Mouse (Mus musculus) bone marrow, adult 2 months (tissue): ENCODE results near the gene Eif2s1. TPM values are rescaled to one million over a fixed set of nuclear protein-coding genes. Genes with fewer than 3 reads are reported as not detected.

ENCODE experiments used
- H3K27ac ChIP-seq: fragments of 200-500 bp; 2 replicates; pipeline ENCODE4 v1.5.1; 2012; ENCODE audit warnings: low read depth, mild to moderate bottlenecking, control low read depth, inconsistent platforms, low read length; ENCODE audit not compliant: control insufficient read depth, poor library complexity, insufficient read depth
- H3K4me1 ChIP-seq: fragments of 200-500 bp; 2 replicates; pipeline ENCODE4 v1.6.1; 2011; ENCODE audit warnings: low read length; ENCODE audit not compliant: control insufficient read depth, insufficient read depth
- H3K4me3 ChIP-seq: fragments of 200-500 bp; replicated peaks from 2 replicates; pipeline ENCODE3; 2011; ENCODE audit warnings: mild to moderate bottlenecking, low read depth, low read length, control low read depth; ENCODE audit not compliant: control insufficient read depth
- CTCF ChIP-seq: fragments of 200-500 bp; IDR thresholded peaks from 2 replicates; pipeline ENCODE4 v1.5.1; 2011; ENCODE audit warnings: low read length, control low read depth; ENCODE audit not compliant: control insufficient read depth, insufficient read depth
- POLR2A ChIP-seq: fragments of 200-500 bp; IDR thresholded peaks from 2 replicates; pipeline ENCODE4 v1.6.1; 2011; ENCODE audit warnings: low read depth, mild to moderate bottlenecking, control low read depth, low read length, borderline replicate concordance; ENCODE audit not compliant: control insufficient read depth
- WGBS: fragments of 180-500 bp; shearing (Covaris S2); methylation state at CpG from one replicate; pipeline ENCODE4 v1.1.7; 2018; 5-methylcytosine and 5-hydroxymethylcytosine counted together
- polyA plus RNA-seq: library from polyadenylated mRNA; stranded (reverse); fragments of >200 nt; gene quantifications from 2 replicates; pipeline ENCODE4 v1.2.4, GENCODE M21; 2011; ENCODE audit warnings: low replicate concordance; ENCODE audit not compliant: missing spikeins, insufficient read depth, insufficient read length

The Eif2s1 gene
- polyA plus RNA-seq, 1 experiment, result 43.2 TPM

DNA sequence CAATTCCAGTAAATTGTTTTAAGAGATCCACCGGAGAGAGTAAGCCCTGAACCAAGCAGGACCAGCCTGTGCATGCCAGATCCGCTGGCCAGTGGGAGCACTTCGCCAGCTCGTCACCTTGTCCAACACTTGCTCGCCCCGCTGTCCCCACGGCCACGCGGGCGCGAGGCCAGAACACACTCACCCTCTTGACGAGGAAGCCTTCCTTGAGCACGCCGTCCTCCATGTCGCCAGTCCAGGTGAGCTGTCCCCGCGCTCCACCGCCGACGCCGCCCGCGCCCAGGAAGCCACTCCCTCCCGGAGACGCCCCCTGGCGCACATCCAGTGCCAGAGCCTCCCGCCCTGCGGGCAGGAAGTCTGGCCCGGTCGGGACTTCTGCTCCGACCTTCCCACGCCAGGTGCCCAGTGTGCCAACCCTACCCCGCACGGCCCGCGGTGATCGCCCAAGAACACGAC lies 45.1 kb downstream of the Eif2s1 start, which contains the start of gene Plek2:
TSS of gene Plek2 (minus strand) at position 258 of the 456 bp plus-strand sequence.
- Histone ChIP-seq H3K4me3 (peak within 1 kb of the TSS; percentile 93), H3K27ac (peak within 1 kb of the TSS; percentile 9; the same call in 1 of the 2 replicates), H3K4me1 (peaks cover 4% of the 10 kb centered on the region; the same call in 1 of the 2 replicates)
- TF ChIP-seq CTCF (no peak), POLR2A (peak; percentile 56; the same call in 1 of the 2 replicates)
- 5% methylated on average over 38 of the region's 38 CpGs for WGBS

DNA sequence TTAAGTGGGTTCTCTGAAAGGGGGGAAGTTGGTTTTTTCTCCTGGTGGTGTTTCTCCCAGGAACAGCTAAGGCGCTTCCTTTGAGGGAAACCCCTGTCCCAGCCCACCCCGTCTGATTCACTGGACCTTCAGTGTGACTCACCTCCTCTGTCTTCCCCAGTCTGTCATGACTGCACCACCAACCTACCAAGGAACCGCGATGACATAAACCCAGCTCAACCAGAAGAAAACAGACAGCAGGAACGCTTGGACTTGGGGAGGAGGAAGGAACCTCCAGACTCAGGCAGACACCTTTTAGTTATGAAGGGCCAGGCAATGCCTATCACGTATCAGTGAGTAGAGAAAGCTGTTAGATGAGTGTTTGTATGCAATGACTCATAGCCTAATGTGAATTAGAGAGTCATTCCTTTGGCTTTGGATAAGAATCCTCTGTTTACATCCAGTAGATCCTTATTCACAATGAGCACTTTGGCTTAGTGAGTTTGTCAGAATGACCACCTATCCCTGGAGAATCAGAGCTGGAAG lies 46.5 kb downstream of the Eif2s1 start:
- 74% methylated on average over 6 of the region's 6 CpGs for WGBS
- H3K27ac ChIP-seq, result no peak overlapping the region
- H3K4me1 ChIP-seq, result peaks cover 4% of the 10 kb centered on the region; the same call in 1 of the 2 replicates
- H3K4me3 ChIP-seq, result no peak overlapping the region
- TF ChIP-seq CTCF, result no peak
- TF ChIP-seq POLR2A, result no peak

DNA sequence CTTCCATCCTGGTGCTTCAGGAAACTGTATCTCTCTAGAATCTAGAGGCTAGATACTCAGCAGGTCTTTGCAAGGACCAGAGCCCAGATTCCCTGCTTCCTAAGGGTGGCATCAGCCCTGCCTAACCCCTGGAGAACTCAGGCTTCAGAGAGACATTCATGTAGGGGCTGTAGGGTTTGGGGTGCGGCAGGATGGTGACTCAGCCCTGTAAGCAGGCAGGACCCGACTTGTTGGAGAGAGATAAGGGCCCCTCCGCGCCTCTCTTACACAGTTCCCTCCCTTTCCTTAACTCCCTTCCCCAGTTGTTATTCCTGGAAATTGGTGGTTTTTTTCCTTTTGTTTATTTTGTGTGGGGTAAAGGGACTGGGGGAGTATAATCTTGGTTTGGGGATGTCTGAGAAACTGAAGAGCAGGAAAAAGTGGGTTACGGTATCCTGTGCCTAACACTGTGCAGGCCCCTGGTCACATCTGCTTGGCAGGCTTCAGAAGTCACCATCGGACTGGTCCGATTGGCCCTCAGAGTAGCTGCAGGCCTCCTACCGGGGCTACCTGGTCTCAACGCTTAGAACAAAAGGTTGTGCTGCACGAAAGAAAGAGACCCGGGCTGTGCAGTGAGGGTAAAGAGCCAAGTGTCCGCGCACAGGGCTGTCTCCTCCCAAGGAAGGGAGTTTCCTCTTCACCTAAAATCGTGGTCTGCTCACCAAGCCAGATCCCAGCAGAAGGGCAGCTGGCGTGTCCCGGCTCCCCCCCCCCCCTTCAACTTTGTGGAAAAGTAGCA lies 49.3 kb downstream of the Eif2s1 start:
- 7% methylated on average over 16 of the region's 16 CpGs for WGBS
- no peak for TF ChIP-seq CTCF
- no peak for TF ChIP-seq POLR2A
- Histone ChIP-seq H3K4me3 (no peak overlapping the region), H3K27ac (peak overlapping the region; percentile 77), H3K4me1 (peaks cover 4% of the 10 kb centered on the region; the same call in 1 of the 2 replicates)

DNA sequence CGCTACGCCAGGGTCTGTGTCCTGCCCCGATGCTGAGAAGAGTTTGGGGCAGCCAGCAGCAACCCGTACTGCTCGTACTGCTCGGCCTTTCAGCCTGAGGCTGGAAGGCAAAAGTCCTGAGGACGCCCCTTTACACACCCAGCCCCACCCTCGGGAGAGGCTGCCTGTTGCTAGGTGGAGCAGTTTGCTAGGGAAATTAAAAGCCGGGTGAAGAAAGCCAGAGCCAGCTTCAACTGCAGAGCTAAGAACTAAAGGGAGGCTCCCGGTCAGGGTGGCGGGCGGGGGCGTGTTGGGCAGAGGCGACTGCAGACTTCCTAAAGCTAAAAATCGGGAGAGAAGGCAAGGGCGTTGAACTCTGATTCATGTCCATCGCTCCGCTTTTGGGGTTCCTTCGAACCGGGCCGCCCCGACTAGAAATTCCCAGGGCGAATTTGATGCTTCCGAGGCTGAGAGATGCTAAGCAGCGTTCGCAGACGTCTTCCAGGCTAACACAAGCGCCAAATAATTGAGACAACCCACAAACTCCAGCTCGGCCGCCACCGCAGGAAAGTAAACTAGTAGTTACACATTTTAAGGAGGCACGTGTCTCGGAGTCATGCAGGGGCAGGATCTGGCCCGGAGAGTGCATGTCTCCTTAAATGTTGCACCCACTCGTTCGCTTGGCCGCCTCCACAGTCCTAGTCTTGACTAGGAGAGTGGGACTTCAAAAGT lies 50.2 kb downstream of the Eif2s1 start:
- peak overlapping the region; percentile 69 for H3K4me3 ChIP-seq
- peaks cover 2% of the 10 kb centered on the region; the same call in 1 of the 2 replicates for H3K4me1 ChIP-seq
- TF ChIP-seq CTCF, result no peak
- TF ChIP-seq POLR2A, result peak; percentile 97
- 3% methylated on average over 37 of the region's 37 CpGs for WGBS
- peak overlapping the region; percentile 77 for H3K27ac ChIP-seq

DNA sequence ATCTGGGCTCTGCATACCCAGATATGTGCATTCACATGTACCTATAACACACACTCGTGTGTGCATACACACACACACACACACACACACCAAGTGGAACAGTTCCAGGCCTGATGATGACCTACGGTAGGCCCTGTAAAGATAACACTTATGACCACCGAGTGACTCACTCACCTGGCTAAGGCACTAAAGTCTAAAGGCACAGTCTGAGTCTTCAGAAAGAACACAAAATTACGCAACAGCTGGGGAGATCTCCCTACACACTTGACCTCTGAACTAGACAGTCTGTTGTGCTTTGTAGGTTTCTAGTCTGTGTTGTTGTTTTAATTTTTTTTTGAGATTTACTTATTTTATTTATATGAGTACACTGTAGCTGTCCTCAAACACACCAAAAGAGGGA lies 52.8 kb downstream of the Eif2s1 start:
- H3K4me3 ChIP-seq, result no peak overlapping the region
- H3K27ac ChIP-seq, result no peak overlapping the region
- peaks cover 2% of the 10 kb centered on the region; the same call in 1 of the 2 replicates for H3K4me1 ChIP-seq
- 84% methylated on average over 4 of the region's 4 CpGs for WGBS
- no peak for TF ChIP-seq POLR2A
- TF ChIP-seq CTCF, result no peak

DNA sequence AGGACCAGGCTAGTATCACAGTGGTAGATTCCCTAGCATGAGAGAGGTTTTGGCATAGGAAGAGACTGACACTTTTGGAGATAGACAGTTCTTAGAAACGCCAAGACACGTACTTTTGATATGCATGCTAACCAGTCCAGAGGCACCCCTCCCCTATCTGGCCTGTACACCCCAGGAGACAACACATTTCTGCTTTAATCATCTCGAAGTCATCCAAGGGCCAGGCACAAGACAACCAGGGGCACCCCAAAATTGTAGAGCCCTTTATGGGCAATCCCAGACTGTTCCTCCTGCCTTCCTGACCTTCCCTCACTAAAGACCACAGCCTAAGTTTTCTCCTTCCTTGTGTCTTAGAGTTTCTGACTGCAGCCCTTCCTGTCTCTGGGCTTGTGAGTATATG lies 53.9 kb downstream of the Eif2s1 start:
- Histone ChIP-seq H3K4me3 (no peak overlapping the region), H3K27ac (no peak overlapping the region), H3K4me1 (peaks cover 1% of the 10 kb centered on the region; the same call in 1 of the 2 replicates)
- no peak for TF ChIP-seq POLR2A
- no peak for TF ChIP-seq CTCF
- WGBS, result 67% methylated on average over 3 of the region's 3 CpGs

DNA sequence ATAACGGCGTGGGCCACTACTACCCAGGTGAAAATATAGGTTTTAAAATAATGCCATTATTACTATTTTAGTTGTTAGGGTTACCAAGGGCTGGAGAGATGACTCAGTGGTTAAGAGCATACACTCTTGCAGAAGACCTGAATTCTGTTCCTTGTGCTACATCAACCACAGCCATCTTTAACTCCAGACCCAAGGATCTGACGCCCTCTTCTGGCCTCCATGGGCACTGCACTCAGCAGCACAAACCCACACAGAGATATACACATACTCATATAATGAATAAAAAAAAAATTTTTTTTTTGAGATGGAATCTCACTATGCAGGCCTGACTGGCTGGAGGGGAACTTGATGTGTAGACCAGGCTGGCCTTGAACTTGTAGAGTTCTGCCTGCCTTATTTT lies 54.7 kb downstream of the Eif2s1 start:
- TF ChIP-seq POLR2A (no peak), CTCF (peak; percentile 17; the same call in 1 of the 2 replicates)
- Histone ChIP-seq H3K4me1 (peaks cover 1% of the 10 kb centered on the region; the same call in 1 of the 2 replicates), H3K4me3 (no peak overlapping the region), H3K27ac (no peak overlapping the region)
- WGBS, result 76% methylated on average over 3 of the region's 3 CpGs
